19 mouse cellular contexts compared by ENCODE assay signal in the genomic region with DNA sequence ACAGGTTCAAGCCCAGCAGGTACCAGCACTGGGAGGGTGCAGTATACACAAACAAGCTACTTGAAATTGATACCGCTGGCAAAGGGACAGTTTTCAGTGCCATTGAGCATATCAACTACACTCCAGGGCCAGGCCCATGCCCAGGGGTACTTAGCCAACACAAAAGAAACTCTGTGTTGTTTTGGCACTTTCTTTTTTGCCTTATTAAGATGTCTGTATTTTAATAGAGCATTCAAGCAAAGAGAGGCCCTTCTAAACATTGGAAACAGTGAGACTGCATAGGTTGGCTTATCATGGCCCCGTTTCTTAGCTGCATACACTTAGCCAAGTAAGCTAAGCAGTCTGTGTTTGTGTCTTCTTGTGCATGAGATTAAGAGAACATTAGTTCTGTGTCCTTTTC.
DNase-seq lines count a peak whose midpoint lies in the region; ATAC-seq and TF ChIP-seq lines count a peak whose summit lies in the region.
"Had no signal": no experiment of that assay in that cellular context is flagged by ENCODE, and none has a peak within 500 bp of the region (broad histone marks: within the 10 kb centered on the region; RNA-seq: fewer than 3 reads in every experiment).

No protein-coding gene starts in this region.

- no peak for TF ChIP-seq POLR2A in brain, embryonic 14.5 days (IDR thresholded peaks at IDR 0.05; ENCODE audit: borderline replicate concordance, extremely low read depth, insufficient read depth, insufficient read length, poor library complexity, severe bottlenecking)

- peaks cover 16% of the 10 kb centered on the region for H3K4me1 ChIP-seq in forebrain, embryonic 15.5 days
- H3K4me1 ChIP-seq in forebrain, postnatal 0 days (ENCODE audit: insufficient read depth) = no peaks in the 10 kb centered on the region
- H3K4me1 ChIP-seq in midbrain, postnatal 0 days (ENCODE audit: insufficient read depth, low read length) = no peaks in the 10 kb centered on the region
- H3K4me1 ChIP-seq: embryonic facial prominence, embryonic 12.5 days; heart, embryonic 15.5 days had no signal

- no peaks in the 10 kb centered on the region for H3K27me3 ChIP-seq in forebrain, embryonic 15.5 days
- no peaks in the 10 kb centered on the region for H3K27me3 ChIP-seq in forebrain, postnatal 0 days (ENCODE audit: insufficient read depth, low read length)
- no peaks in the 10 kb centered on the region for H3K27me3 ChIP-seq in midbrain, postnatal 0 days (ENCODE audit: insufficient read depth, low read length)
- H3K27me3 ChIP-seq: embryonic facial prominence, embryonic 12.5 days; heart, embryonic 15.5 days had no signal

- no peaks in the 10 kb centered on the region for H3K9me3 ChIP-seq in forebrain, embryonic 15.5 days
- H3K9me3 ChIP-seq in forebrain, postnatal 0 days (ENCODE audit: low read length) = no peaks in the 10 kb centered on the region
- no peaks in the 10 kb centered on the region for H3K9me3 ChIP-seq in midbrain, postnatal 0 days (ENCODE audit: low read length)
- H3K9me3 ChIP-seq: embryonic facial prominence, embryonic 12.5 days; heart, embryonic 15.5 days had no signal

- intact Hi-C loops in left cerebral cortex, postnatal 4 days (cut with DNase I) = no loop called here
- intact Hi-C loops in left cerebral cortex, postnatal 10 days (cut with DNase I) = no loop called here

- H3K36me3 ChIP-seq in forebrain, embryonic 15.5 days = no peaks in the 10 kb centered on the region
- H3K36me3 ChIP-seq in forebrain, postnatal 0 days (ENCODE audit: insufficient read depth) = no peaks in the 10 kb centered on the region
- no peaks in the 10 kb centered on the region for H3K36me3 ChIP-seq in midbrain, postnatal 0 days (ENCODE audit: insufficient read depth, low read length)
- H3K36me3 ChIP-seq: embryonic facial prominence, embryonic 12.5 days; heart, embryonic 15.5 days had no signal

- H3K4me2 ChIP-seq in forebrain, embryonic 15.5 days (replicated peaks) = no peak overlapping the region
- H3K4me2 ChIP-seq in forebrain, postnatal 0 days (ENCODE audit: low read depth) = no peak overlapping the region
- H3K4me2 ChIP-seq in midbrain, postnatal 0 days (ENCODE audit: low read depth, low read length, poor library complexity, severe bottlenecking) = no peak overlapping the region
- H3K4me2 ChIP-seq: embryonic facial prominence, embryonic 12.5 days; heart, embryonic 11.5 days; heart, embryonic 15.5 days had no signal

- no peak for DNase-seq in forebrain, postnatal 0 days
- peak; percentile 20 for DNase-seq in left cerebral cortex, postnatal 4 days
- DNase-seq in left cerebral cortex, postnatal 10 days (ENCODE audit: extremely low spot score in 1 of 2, low spot score in 2 of 2) = no peak
- peak; percentile 90 for DNase-seq in brain, embryonic 14.5 days (ENCODE audit: low read depth)
- DNase-seq in midbrain, postnatal 0 days (ENCODE audit: low spot score) = peak; percentile 27
- DNase-seq: adrenal gland, adult 2 months; adrenal gland, postnatal 25 days; cerebellum, adult 8-10 months; cerebellum, postnatal 14 days; embryo, embryonic 11 days; gastrocnemius, postnatal 14 days; heart, adult 2 months; heart, postnatal 14 days; kidney, adult 11 months had no signal

- WGBS in forebrain, embryonic 15.5 days = 22% methylated on average over 2 of the region's 2 CpGs
- WGBS in forebrain, postnatal 0 days = 22% methylated on average over 2 of the region's 2 CpGs
- 50% methylated on average over 2 of the region's 2 CpGs for WGBS in midbrain, postnatal 0 days

- ATAC-seq in forebrain, embryonic 15.5 days (replicated peaks) = peak; percentile 83
- no peak for ATAC-seq in forebrain, postnatal 0 days
- ATAC-seq in midbrain, postnatal 0 days (ENCODE audit: low FRiP score) = 0 out of 2 replicates have a peak, but pooled peaks have one; percentile 13
- ATAC-seq: hindbrain, postnatal 0 days had no signal

- H3K27ac ChIP-seq in forebrain, embryonic 15.5 days (replicated peaks) = no peak overlapping the region
- H3K27ac ChIP-seq in forebrain, postnatal 0 days (ENCODE audit: low read depth, low read length) = no peak overlapping the region
- no peak overlapping the region for H3K27ac ChIP-seq in midbrain, postnatal 0 days (ENCODE audit: low read depth, low read length)
- H3K27ac ChIP-seq: embryonic facial prominence, embryonic 12.5 days; heart, adult 2 months; heart, embryonic 15.5 days; hindbrain, postnatal 0 days had no signal

- no peak overlapping the region for H3K9ac ChIP-seq in forebrain, embryonic 15.5 days (replicated peaks)
- no peak overlapping the region for H3K9ac ChIP-seq in forebrain, postnatal 0 days
- H3K9ac ChIP-seq in midbrain, postnatal 0 days (replicated peaks; ENCODE audit: low read length, poor library complexity, severe bottlenecking) = no peak overlapping the region
- H3K9ac ChIP-seq: embryonic facial prominence, embryonic 12.5 days; heart, embryonic 15.5 days had no signal

- no peak for TF ChIP-seq CTCF in forebrain, postnatal 0 days (IDR thresholded peaks at IDR 0.05; ENCODE audit: low read depth)
- no peak for TF ChIP-seq CTCF in brain, embryonic 14.5 days (IDR thresholded peaks at IDR 0.05; ENCODE audit: borderline replicate concordance, extremely low read depth, insufficient read depth, insufficient read length)
- TF ChIP-seq CTCF in midbrain, postnatal 0 days (IDR thresholded peaks at IDR 0.05) = no peak

- no peak overlapping the region for H3K4me3 ChIP-seq in forebrain, embryonic 15.5 days
- no peak overlapping the region for H3K4me3 ChIP-seq in forebrain, postnatal 0 days (ENCODE audit: low read depth, low read length)
- no peak overlapping the region for H3K4me3 ChIP-seq in midbrain, postnatal 0 days (ENCODE audit: low read depth, low read length)
- H3K4me3 ChIP-seq: embryonic facial prominence, embryonic 12.5 days; heart, adult 2 months; heart, embryonic 15.5 days had no signal

Comparison
In these comparisons a context has a peak if more than half of its experiments do, and no peak if none do; other contexts are left out.
1. DNase-seq: peak in left cerebral cortex, postnatal 4 days (single experiment), brain, embryonic 14.5 days (single experiment) and midbrain, postnatal 0 days (single experiment); none in forebrain, postnatal 0 days (single experiment) and left cerebral cortex, postnatal 10 days (0 of 2).